Mouse (Mus musculus): ENCODE results near the gene Spata2l. TPM values are rescaled to one million over a fixed set of nuclear protein-coding genes. Genes with fewer than 3 reads are reported as not detected.
"Not testable (repeated sequence)": the region's sequence is repeated elsewhere in the genome, so short reads cannot be mapped to it uniquely, and the experiment has no call there.

The Spata2l gene
- total and polyA plus RNA-seq, 3 experiments = 1.9 to 3.1 TPM; not detected in 1

GRCm38 (mm10) chr8:123284493-123284892 is 48.5 kb upstream of the Spata2l start:
- no peaks in the 10 kb centered on the region for H3K9me3 ChIP-seq (replicated peaks; ENCODE audit: insufficient read depth, low read length)
- H3K27me3 ChIP-seq (ENCODE audit: control insufficient read depth in 1 of 2, insufficient read depth in 2 of 2, low read length in 2 of 2) = no peaks in the 10 kb centered on the region
- H3K79me2 ChIP-seq (ENCODE audit: control insufficient read depth, insufficient read depth, low read length, poor library complexity) = no peaks in the 10 kb centered on the region
- H3K27ac ChIP-seq (ENCODE audit: control insufficient read depth, low read depth, low read length) = no peak overlapping the region
- no peak for DNase-seq (ENCODE audit: low read depth, low spot score)
- no peak overlapping the region for H3K9ac ChIP-seq (ENCODE audit: control insufficient read depth, low read depth, low read length, poor library complexity, severe bottlenecking)
- H3K4me3 ChIP-seq (ENCODE audit: control insufficient read depth in 1 of 2, insufficient read depth in 1 of 2, low read depth in 2 of 2, low read length in 2 of 2) = no peak overlapping the region
- no peaks in the 10 kb centered on the region for H3K4me1 ChIP-seq (ENCODE audit: control insufficient read depth in 1 of 2, insufficient read depth in 2 of 2, low read length in 2 of 2)
- H3K36me3 ChIP-seq (ENCODE audit: control insufficient read depth in 1 of 2, insufficient read depth in 2 of 2, low read length in 2 of 2) = 0 out of 4 replicates have a peak, but pooled peaks cover 0 to 2% of the 10 kb centered on the region in 2 experiments
- TF ChIP-seq CTCF (IDR thresholded peaks at IDR 0.05 in 2 of 3, conservative IDR thresholded peaks at IDR 0.05 in 1 of 3; ENCODE audit: control insufficient read depth in 1 of 3, insufficient read depth in 1 of 3, low read depth in 2 of 3, low read length in 3 of 3, poor library complexity in 1 of 3, severe bottlenecking in 1 of 3) = no peak
- TF ChIP-seq MYC (IDR thresholded peaks at IDR 0.05; ENCODE audit: low read depth, low read length) = no peak
- no peak for TF ChIP-seq TBP (IDR thresholded peaks at IDR 0.05; ENCODE audit: low read depth, low read length)
- no peak for TF ChIP-seq USF2 (IDR thresholded peaks at IDR 0.05; ENCODE audit: borderline replicate concordance in 1 of 2, insufficient read depth in 1 of 2, low read depth in 1 of 2, low read length in 2 of 2)
- TF ChIP-seq ZKSCAN1 (IDR thresholded peaks at IDR 0.05; ENCODE audit: low read depth, low read length) = no peak
- TF ChIP-seq RCOR1 (IDR thresholded peaks at IDR 0.05; ENCODE audit: low read depth, low read length) = no peak
- no peak for TF ChIP-seq ELF1 (IDR thresholded peaks at IDR 0.05; ENCODE audit: low read depth, low read length)
- TF ChIP-seq MAFK (IDR thresholded peaks at IDR 0.05; ENCODE audit: borderline replicate concordance, low read depth, low read length) = no peak
- TF ChIP-seq MAX (IDR thresholded peaks at IDR 0.05; ENCODE audit: low read length) = no peak
- no peak for TF ChIP-seq MYB (IDR thresholded peaks at IDR 0.05; ENCODE audit: low read depth, low read length)
- no peak for TF ChIP-seq MAZ (IDR thresholded peaks at IDR 0.05; ENCODE audit: low read depth, low read length)
- TF ChIP-seq MXI1 (IDR thresholded peaks at IDR 0.05; ENCODE audit: low read depth, low read length) = no peak
- TF ChIP-seq ZMIZ1 (IDR thresholded peaks at IDR 0.05; ENCODE audit: low read depth, low read length) = no peak
- no peak for TF ChIP-seq RAD21 (IDR thresholded peaks at IDR 0.05; ENCODE audit: low read depth, low read length)
- no peak for TF ChIP-seq NRF1 (IDR thresholded peaks at IDR 0.05; ENCODE audit: insufficient read depth, low read depth, low read length, poor library complexity, severe bottlenecking)
- TF ChIP-seq CHD2 (IDR thresholded peaks at IDR 0.05; ENCODE audit: low read length) = no peak
- TF ChIP-seq UBTF (IDR thresholded peaks at IDR 0.05; ENCODE audit: borderline replicate concordance, insufficient read depth, low read depth, low read length) = no peak
- no peak for TF ChIP-seq KAT2A (conservative IDR thresholded peaks at IDR 0.05; ENCODE audit: low read depth, low read length)
- TF ChIP-seq SMC3 (IDR thresholded peaks at IDR 0.05; ENCODE audit: low read depth, low read length) = no peak

GRCm38 (mm10) chr8:123283991-123284390 is 48.0 kb upstream of the Spata2l start:
- no peak overlapping the region for H3K27ac ChIP-seq (ENCODE audit: control insufficient read depth, low read depth, low read length)
- H3K36me3 ChIP-seq (ENCODE audit: control insufficient read depth in 1 of 2, insufficient read depth in 2 of 2, low read length in 2 of 2) = 0 out of 4 replicates have a peak, but pooled peaks cover 0 to 2% of the 10 kb centered on the region in 2 experiments
- TF ChIP-seq MYC (IDR thresholded peaks at IDR 0.05; ENCODE audit: low read depth, low read length) = no peak
- TF ChIP-seq MAZ (IDR thresholded peaks at IDR 0.05; ENCODE audit: low read depth, low read length) = no peak
- TF ChIP-seq E2F4 (IDR thresholded peaks at IDR 0.05; ENCODE audit: borderline replicate concordance, low read depth, low read length) = no peak
- TF ChIP-seq RAD21 (IDR thresholded peaks at IDR 0.05; ENCODE audit: low read depth, low read length) = no peak
- H3K4me3 ChIP-seq (ENCODE audit: control insufficient read depth in 1 of 2, insufficient read depth in 1 of 2, low read depth in 2 of 2, low read length in 2 of 2) = no peak overlapping the region
- H3K9me3 ChIP-seq (replicated peaks; ENCODE audit: insufficient read depth, low read length) = no peaks in the 10 kb centered on the region
- H3K4me1 ChIP-seq (ENCODE audit: control insufficient read depth in 1 of 2, insufficient read depth in 2 of 2, low read length in 2 of 2) = no peaks in the 10 kb centered on the region
- no peak for DNase-seq (ENCODE audit: low read depth, low spot score)
- no peaks in the 10 kb centered on the region for H3K79me2 ChIP-seq (ENCODE audit: control insufficient read depth, insufficient read depth, low read length, poor library complexity)
- H3K27me3 ChIP-seq (ENCODE audit: control insufficient read depth in 1 of 2, insufficient read depth in 2 of 2, low read length in 2 of 2) = no peaks in the 10 kb centered on the region
- no peak overlapping the region for H3K9ac ChIP-seq (ENCODE audit: control insufficient read depth, low read depth, low read length, poor library complexity, severe bottlenecking)

- not testable (repeated sequence) for H3K79me2 ChIP-seq (ENCODE audit: control insufficient read depth, insufficient read depth, low read length, poor library complexity); H3K4me3 ChIP-seq (ENCODE audit: control insufficient read depth in 1 of 2, insufficient read depth in 1 of 2, low read depth in 2 of 2, low read length in 2 of 2); H3K9me3 ChIP-seq (replicated peaks; ENCODE audit: insufficient read depth, low read length); H3K9ac ChIP-seq (ENCODE audit: control insufficient read depth, low read depth, low read length, poor library complexity, severe bottlenecking); H3K4me1 ChIP-seq (ENCODE audit: control insufficient read depth in 1 of 2, insufficient read depth in 2 of 2, low read length in 2 of 2); DNase-seq (ENCODE audit: low read depth, low spot score); H3K27me3 ChIP-seq (ENCODE audit: control insufficient read depth in 1 of 2, insufficient read depth in 2 of 2, low read length in 2 of 2); H3K36me3 ChIP-seq (ENCODE audit: control insufficient read depth in 1 of 2, insufficient read depth in 2 of 2, low read length in 2 of 2); H3K27ac ChIP-seq (ENCODE audit: control insufficient read depth, low read depth, low read length)
Observed at GRCm38 (mm10) chr8:123282994-123283393, 47.0 kb upstream of the Spata2l start.
